Mouse (Mus musculus) layer of hippocampus, adult 11-12 months (tissue): ENCODE measurements around the gene S1pr1.

Source experiments
- DNase-seq: peaks from one replicate; pipeline ENCODE4 v3.0.0; 2022; ENCODE audit warnings: low spot score

The S1pr1 gene

DNA sequence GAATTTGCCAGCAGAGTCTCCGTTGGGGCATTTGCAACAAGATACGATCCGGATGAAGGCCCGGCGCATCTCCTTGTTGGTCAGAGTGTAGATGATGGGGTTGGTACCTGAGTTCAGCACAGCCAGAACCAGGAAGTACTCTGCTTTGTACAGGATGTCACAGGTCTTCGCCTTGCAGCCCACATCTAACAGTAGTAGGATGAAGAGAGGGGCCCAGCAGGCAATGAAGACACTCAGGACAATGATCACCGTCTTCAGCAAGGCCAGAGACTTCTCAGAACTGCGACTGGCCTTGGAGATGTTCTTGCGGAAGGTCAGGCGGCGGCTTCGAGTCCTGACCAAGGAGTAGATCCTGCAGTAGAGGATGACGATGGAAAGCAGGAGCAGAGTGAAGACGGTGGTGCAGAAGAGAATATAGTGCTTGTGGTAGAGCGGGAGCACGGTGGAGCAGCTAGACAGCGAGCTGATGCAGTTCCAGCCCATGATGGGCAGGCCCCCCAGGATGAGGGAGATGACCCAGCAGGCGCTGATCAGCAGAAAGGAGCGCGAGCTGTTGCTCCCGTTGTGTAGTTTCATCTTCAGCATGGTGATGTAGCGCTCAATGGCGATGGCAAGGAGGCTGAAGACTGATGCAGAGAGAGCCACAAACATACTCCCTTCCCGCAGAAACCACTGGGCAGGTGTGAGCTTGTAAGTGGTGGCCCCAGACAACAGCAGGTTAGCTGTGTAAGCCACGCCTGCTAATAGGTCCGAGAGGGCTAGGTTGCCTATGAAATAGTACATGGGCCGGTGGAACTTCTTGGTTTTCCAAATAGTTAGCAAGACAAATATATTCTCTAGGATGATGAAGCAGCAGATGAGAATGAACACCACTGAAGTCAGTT is 2.7 kb downstream of the S1pr1 start:
- no peak for DNase-seq

DNA sequence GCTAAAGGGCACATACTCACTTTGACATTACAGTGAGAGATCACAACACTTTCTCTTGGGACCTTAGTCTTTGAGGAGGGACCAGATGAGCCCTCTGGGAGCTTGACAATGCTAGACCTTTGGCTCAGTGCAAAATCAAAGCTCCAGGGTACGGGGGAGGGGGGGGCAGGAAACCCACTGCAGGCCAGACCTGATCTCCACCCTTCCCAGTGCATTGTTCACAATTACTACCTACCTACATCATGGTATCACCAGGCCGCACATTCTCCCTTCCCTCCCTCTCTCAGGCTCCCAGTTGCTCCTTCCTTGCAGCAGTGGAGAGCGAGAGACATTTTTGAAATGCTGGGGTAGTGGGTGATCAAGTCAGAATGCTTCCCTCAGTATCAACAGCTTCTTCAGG is 3.5 kb downstream of the S1pr1 start:
- no peak for DNase-seq

DNA sequence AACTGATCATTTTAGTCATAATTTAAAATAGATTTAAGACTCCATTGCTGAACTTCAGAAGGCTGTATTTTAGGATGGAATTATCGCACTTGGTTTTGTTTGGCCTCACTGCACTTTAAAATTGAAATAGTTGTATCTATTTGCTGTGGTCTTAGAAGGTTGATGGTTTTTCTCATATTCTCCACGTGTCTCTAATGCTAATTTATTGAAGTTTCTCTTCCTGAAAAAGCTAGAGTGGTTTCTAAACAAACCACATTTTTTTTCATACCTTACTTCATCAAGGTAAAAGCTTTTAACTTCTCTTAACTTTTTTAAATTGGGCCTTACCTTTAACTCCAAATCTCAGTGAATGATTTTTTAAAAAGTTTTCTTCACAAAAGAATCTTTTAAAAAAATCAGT is 4.8 kb downstream of the S1pr1 start:
- no peak for DNase-seq

DNA sequence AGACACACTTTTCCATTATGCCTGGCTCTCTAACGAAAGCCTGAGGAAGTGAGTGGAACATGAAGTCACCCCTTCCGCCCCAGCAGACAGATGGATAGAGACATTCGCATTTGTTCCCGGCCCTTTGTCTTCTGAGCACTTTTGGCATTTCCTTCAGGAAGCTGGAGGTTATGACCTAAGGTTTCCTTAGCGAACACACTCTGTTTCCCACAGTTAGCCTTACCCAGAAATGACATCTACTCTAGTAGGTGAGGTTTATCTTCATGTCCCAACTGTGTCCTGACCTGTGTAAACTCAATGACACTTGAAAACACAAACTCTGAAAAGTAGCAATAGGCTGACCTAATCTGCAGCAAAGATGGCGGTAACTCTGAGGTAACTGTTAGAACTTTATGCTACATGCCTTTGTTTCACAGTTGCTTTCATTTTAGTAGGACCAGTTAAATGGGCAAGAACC is 5.7 kb downstream of the S1pr1 start:
- DNase-seq: no peak

DNA sequence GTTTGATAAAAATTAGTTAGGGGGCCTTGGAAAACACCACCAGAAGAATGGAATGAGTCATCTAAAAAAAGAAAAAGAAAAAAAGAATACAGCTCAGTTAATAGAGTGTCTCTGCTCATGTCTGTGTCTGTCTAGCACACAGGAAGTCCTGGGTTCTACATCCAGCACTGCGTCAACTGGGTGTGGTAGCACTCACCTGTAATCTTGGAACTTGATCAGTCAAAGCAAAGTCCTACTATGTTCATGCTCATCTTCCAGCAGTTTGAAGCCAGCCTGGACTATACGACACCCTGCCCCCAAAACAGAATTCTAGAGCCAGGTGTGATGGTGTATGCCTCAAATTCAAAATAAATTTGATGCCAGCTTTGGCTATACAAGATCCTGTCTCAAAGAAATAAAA is 8.1 kb downstream of the S1pr1 start:
- no peak for DNase-seq

DNA sequence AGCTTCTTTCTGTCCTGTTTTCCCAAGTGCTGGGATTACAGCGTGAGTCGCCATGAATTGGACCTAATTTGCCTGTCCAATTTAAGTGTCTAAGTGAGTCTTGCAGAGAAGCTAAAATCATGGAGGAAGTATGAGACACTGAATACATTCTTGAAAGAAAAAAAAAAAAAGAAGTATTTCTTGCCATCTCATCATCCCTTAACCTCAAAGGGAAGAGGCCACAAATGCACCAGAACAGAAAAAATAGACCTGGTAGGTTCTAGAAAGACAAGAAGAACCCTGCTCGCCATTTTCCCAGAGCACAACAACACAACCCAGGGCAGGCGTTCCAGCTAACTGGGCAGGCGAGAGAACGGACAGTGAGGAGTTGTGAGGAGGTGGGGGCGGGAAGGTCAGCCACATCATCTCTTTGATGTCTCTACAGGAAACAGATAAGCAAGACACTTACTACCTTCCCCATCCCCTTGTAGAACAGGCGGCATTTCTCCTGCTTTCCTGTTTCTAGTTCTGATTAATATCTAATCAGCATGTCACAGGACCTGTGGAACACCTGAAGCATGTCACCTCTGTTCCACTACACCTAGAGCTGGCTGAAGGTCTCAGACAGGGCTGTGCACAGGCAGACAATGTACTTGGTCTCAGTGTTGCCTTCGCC is 10.5 kb downstream of the S1pr1 start:
- no peak for DNase-seq

DNA sequence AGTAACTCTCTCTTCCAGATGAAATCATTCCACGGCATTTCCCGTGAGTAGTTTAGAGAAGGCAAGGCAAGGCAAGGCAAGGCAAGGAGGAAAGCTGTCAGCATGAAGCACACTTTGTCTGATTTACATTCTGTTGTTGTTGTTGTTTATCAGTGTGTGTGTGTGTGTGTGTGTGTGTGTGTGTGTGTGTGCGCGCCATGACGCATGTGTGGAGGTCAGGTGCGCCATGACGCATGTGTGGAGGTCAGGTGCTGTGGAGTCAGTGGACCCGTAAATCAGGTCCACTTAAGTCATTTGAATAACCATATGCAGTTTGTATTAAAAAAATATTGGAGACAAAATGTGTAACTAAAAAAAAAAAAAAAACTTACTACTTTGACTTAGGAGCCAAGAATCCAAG is 11.2 kb downstream of the S1pr1 start:
- no peak for DNase-seq

DNA sequence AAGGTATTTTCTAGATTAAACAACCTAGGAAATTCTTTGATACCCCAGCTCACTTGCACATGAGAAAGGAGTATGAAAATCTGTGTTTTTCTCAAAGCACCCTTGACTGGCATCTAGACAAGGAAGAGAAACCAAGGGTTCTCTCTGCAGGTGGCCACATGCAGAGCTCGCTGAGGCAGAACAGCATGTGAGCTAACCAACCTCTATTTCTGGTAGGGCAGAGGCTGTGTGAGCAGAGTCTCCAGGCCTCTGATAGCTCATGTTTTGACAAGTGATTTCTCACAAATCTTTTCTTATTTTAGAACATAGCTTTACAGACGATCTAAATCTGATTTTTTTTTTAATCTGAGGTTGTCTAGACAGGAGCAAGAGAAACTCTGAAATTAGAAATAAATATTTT is 12.8 kb downstream of the S1pr1 start:
- DNase-seq: no peak

DNA sequence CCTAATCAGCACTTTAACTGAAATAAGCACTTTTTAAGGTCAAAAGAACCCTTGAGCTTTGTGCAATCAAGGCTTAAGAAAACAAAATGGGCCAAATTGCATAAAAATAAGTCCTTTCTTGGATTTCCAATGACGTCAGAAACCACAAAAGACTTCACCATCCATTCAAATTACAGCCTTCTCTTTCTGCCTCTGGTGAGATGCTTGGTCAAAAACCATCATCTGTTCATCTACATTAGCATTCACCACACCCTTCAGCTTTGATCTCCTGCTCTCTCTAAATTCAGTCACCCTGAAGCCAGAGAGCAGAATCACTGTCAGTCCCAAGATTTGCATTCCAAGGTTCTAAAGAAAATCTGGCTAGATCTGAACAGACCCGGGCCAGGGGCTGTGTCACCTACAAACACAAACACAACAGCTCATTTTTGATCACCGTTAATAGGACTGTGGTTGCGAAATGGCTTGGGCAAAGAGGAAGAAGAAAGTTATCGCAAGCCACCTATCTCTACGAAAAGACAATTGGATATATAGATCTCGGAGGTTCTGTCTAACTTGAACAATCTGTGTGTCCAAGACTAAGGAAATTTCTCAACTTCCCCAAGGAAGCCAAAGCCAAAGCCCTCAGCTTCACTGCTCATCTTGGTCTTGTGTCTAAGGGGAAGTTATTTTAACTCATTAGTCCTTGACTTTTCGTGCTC is 19.5 kb downstream of the S1pr1 start:
- no peak for DNase-seq

DNA sequence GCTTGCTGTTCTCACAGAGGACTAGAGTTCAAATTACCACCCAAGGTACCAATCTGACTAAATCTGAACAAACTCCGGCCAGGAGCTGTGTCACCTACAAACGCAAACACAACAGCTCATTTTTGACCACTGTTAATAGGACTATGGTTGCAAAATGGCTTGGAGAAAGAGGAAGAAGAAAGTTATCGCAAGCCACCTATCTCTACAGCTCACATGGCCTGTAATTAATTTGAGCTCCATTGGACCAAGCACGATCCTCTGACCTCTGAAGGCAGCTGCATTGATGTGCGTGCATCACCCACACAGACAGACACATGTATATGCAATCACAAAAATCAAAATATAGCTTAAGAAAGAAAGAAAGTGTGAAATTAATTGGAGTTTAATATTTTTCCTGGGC is 20.7 kb downstream of the S1pr1 start:
- no peak for DNase-seq

DNA sequence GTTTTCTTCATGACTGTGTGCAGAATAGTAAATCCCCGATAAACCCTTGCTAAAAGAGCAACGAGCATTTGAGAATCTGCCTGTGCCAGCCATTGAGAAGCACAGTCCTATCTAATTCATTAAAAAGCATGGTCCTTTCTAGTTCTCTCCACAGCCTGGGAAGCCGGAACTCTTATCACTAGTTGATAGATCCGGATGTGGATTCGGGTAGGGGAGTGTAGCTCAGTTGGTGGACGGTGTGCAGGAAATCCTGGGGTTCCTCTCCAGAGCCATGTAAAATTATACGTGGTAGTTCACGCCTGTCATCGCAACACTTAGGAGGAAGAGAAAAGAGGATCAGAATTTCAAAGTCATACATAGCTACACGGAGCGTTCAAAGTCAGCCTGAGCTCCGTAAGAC is 21.5 kb downstream of the S1pr1 start:
- no peak for DNase-seq

DNA sequence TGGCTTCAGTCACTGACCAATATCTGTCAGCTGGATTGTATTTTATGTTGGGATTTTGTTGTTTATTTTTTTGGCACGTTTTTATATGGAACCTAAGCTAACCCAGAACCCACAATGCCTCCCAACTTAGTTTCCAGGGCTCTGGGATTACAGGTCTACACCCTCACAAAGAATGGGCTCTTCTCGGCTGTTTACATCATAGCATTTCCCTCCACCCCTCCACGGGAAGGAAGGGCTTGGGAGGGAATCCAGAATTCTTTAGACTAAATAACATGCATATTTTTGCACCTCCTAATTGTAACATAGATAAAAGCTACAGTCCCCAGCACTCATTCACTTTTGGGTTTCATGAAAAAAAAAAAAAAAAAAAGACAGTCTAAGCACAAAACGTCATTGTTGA is 22.0 kb downstream of the S1pr1 start:
- no peak for DNase-seq

DNA sequence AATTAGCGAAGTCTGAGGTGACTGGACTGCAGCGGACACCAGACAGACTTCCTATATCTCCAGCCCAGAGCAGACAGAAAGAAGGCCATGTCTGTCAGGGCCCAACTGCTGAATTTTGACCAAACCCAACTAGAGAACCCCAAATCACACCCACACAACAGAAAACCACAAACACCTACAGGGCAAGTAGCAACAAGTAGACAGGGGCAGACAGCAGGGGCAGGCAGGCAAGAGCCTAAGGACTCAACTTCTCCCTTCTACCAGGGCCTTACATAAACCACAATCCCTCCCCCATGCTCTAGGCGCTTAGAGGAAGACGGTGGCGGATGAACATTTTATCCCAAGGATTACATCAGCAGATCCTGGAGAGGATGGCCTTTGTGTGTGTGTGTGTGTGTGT is 22.5 kb downstream of the S1pr1 start:
- no peak for DNase-seq

DNA sequence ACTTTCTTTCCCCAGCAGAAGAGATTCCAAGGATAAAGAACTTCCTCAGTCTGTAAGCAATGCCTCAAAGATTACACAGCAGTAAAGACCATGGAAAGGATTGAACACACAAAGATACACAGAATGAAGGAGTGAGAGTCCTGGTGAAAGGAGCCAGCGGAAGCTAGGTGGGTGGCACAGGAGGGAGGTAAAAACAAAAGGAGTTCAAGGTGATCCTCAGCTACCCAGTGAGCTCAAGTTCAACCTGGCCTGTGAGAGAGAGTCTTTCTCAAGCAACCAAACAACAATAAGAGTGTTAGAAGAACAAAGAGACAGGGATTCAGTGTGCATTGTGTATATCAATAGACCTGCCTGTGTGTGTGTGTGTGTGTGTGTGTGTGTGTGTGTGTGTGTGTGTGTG is 25.0 kb downstream of the S1pr1 start:
- no peak for DNase-seq

DNA sequence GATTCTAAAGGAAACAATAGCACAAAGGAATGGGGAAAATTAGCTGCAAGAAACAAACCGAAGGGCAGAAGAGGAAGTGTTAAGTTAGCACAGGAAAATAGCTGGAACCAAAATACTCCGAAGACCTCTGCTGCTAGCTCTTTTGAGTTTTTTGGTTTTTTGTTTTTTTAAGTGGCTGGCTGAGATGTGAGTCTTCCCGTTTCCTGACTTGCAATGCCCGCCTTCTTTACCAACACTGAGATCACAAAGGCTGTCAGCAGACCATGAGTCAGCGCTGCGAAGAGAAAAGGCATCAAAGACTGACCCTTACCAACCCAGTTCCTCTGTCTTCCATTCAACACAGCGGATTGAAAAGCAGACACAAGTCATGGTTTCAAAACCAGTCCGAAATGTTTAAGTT is 25.5 kb downstream of the S1pr1 start:
- DNase-seq: peak; percentile 45

DNA sequence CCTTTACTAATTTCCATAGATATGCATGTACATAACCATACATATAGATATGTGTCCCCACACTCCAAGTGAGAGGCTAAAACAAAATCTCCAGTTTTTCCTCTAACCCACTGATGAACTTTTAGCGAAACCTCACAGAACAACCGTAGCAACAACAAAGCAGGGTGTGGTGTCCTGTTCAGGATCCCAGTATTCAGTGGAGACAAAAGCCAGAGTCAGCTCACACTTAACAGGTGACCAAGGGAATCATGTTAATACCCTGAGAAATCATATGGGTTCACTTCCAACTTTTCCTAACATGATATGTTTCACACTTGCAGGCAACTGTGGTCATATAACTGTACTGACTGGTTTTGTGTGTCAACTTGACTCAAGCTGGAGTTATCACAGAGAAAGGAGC is 27.1 kb downstream of the S1pr1 start:
- no peak for DNase-seq

DNA sequence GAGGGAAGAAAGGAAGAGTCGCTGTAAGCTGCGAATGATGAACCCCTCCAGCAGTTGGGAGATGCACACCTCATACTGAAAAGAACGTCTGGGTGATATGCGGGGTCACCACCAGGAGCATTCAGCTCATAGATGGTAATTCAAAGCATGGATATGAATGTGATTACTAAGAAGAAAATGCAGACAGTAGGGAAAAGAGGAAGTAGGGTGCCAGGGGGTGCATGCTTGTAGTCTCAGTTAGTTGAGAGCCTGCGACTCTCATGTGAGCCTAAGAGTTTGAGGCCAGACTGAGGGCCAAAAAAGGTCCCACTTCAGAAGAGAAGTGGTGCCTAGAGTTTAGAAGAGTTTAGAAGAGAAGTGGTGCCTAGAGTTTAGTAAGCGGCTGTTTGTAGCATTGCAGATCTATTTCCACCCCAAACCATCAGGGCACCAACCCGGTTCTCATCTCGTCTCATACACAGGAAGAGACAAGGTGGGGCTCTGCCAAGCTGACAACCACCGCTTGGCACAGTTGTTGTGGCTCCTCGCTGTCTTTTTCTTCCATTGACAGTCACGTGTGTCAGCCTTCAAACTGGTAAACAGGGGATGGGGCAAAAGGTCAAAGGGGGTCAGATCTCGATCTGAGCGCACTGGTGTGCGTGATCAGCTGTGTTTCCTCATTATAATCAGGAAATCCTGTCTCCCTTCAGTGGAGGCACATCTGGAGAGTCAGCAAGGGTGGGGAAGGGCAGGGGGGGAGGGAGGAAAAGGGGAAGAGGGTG is 32.4 kb downstream of the S1pr1 start:
- no peak for DNase-seq

DNA sequence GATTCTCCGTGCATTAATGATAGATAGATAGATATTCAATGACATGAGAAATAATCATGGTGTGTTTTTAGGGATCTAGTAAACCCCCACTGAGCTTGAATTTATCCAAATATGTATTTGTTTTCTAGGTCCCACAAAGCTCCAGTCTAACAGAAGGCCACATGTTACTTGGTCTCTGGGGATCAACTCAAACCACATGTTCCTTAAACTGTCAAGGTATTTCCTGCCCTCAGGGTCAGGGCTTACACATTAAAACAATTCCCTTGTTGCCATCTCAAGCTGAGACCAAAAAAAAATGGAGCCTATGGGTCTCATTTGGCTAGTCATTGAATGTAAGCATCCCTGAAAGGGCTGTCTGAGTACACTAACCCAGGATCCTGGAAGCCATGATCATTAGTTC is 33.7 kb downstream of the S1pr1 start:
- no peak for DNase-seq

DNA sequence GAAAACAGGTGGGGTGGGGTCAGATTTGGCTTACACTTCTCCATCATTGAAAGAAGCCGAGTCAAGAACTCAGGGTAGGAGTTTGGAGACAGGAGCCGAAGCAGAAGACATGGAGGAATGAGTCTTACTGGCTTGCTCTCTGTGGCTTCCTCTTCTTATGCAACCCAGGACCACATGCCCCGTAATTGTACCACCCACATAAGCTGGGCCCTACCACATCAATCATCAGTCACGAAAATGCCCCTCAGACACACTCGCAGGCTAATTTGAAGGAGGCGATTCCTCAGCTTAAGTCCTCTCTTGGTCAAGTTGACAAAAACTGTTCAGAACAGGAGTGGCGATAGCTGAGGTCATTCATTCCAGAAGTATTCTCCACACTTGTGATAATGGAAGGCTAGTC is 35.9 kb downstream of the S1pr1 start:
- DNase-seq: no peak

DNA sequence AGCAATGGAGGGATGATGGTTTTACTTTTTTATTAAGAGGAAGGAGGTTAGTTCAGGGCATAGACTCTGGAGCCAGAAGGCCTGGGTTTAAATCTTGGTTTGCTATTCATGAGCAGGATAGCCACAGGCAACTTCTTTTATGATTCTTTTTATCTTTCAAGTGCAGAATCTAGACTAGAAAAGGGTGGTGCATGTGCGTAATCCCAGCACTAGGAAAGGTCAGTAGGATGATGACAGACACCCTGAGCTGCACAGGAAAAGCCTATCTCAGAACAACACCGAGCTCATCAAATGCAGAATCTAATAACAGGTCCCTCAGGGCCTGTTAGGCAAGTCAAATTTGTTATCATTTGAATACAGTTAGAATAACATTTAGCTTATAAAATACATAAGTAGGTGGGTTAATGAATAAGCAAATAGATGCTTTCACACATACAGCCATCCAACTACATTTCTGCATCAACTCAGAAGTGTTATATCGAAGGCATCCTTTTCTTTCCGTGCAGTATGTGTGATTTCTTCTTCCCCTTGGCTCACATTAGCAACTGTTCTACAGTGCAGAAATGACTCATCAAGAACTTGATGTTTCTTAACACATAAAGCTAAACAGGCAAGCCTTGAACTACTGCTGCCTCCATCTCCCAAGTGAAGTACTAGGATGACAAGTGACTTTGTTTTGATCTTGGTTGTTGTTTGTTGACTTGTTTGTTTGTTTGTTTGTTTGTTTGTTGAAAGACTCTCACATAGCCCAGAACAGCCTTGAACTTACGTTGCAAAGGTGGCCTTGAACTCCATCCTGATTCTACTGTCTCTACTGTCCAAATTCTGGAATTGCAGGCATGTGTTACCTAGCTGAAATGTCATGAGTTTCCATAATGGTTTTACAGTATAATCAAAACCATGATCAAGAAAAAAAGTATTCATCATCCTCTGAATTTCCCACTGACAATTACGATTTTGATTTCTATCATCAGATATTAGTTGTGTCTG is 39.0 kb downstream of the S1pr1 start:
- DNase-seq: no peak

DNA sequence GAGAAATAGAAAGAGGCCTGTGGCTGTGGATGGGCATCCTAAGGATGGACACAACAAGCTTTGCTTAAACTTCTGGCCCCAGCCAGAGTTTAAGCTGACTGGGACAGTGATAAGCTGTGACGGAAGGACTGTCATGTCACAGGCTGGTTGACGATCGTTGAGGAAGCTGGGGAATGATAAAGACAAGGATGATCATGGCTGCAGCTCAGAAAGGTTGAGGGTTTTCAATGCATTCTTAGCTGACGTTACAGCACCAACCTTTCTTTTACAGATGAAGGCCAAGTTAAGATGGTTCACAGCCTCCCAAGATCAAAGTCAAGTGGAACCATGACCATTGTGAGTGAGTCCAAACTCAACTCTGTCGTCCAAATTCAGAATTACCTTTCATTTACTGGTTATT is 40.2 kb downstream of the S1pr1 start:
- DNase-seq: no peak
